Mouse (Mus musculus) liver, adult 2 months (tissue): ENCODE measurements around the gene Sdc1.

ENCODE experiments used
- CTCF ChIP-seq: fragments of 200-500 bp; IDR thresholded peaks from 2 replicates; pipeline ENCODE4 v1.5.1; 2011; ENCODE audit warnings: low read depth, low read length, control low read depth
- POLR2A ChIP-seq: fragments of 200-500 bp; IDR thresholded peaks from 2 replicates; pipeline ENCODE4 v1.6.1; 2011; ENCODE audit warnings: low read length, control low read depth; ENCODE audit not compliant: insufficient read depth; ENCODE audit errors: extremely low read depth

DNA sequence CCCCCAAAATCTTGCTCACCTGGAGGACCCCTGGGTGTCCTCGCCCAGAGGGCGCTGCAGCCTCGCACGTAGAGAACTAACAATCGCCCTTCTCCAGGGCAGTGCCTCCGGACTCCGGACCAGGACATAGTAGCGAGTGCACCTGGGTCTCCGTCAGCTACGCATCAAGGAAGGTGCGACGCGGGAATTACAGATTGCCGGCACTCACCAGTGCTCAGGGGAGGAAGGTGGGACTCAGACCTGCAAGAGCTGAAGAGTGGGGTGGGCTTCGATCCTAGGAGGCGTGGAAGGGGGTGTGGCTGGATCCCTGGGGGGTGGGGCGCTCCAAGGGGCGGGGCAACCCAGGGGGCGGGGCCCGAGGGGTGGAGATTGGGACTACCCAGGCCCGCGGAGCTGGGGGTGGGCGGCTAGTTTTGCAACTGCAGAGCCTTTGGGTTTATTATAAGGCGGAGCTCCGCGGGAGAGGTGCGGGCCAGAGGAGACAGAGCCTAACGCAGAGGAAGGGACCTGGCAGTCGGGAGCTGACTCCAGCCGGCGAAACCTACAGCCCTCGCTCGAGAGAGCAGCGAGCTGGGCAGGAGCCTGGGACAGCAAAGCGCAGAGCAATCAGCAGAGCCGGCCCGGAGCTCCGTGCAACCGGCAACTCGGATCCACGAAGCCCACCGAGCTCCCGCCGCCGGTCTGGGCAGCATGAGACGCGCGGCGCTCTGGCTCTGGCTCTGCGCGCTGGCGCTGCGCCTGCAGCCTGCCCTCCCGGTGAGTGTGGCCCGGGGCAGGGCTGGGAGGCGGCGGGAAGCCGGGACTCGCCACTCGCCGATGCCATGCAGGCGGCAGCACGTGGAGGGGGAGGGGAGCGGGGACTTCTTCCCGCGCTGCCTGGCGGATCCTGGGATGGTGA lies at the start of gene Sdc1:
- TF ChIP-seq POLR2A = peak; percentile 98
- TF ChIP-seq CTCF = peak; percentile 86
